Mouse (Mus musculus): ENCODE data around the gene Olfr930.

Olfr930 gene

DNA sequence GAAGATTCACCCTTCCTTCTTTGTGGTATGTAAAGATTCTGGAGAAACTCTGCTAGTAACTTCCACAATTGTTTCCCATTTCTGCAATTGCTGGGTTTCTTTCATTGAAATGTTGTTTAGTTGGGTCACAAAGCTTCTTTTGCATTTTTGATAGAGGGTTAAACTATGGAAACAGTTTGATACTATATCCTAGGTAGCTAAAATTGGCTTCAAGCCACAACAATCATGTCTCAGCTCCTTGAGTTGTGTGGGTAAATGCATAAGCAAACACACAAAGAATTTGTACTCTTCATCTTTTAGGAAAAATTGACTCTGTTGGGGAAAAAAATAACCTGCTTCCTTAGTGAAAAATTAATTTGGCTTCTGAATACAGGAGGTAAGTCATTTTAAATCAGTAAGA lies at the start of gene Olfr930:
Gene Olfr930, plus strand, starts transcription at position 301 of the 400 bp plus-strand sequence.
- DNase-seq (ENCODE audit: low read depth, low spot score) = no peak

DNA sequence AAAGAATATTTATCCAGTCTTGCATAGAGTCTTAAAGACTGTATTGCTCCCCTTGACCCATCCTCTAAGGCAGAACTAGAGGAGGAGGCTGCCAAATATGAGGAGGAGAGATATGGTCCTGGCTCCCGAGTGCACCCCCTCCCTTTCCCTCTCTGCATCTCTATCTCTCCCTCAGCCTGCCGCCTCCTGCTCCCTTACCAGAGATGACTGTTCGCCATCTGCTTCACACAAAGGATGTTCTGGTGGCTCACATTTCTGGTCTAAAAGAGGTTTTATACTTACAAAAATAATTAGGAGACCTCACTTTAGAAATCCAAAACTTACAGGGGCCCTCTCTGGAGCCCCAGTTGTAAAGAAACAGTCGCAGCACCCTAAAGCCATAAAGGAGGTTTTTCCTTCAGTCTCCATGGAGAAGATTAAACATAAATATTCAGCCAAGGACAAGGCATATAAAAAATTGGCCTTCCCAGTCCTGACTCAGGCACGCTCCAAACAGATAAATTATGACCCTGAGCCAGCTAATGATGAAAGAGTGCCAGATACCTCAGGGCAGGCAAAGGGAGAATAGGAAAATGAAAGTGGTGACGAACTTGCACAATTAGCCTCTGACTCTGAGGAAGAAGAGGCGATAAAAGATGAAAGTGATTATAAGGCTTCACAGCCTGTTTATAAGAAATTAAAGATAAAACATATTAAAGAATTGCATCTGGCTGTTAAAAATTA lies 24.0 kb downstream of the Olfr930 start:
- DNase-seq (ENCODE audit: low read depth, low spot score) = no peak

DNA sequence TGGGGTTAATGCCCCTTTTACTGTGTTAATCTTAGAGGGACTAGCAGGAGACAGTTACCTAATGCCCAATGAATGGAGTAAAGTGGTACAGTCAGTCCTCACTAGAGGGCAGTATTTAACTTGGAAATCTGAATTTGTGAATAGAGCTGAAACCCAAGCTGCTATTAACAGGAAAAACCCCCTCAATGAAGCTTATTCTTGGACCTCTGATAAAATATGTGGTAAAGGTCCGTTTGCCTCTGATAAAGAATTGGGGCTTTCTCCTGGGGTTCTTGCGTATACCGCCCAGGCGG lies 24.5 kb downstream of the Olfr930 start:
- peak; percentile 54 for DNase-seq (ENCODE audit: low read depth, low spot score)

GRCm38 (mm10) chr9:38972013-38972412 lies 42.4 kb downstream of the Olfr930 start, which contains the start of gene Olfr933:
TSS of gene Olfr933 (plus strand) at chr9:38972313.
- no peak for DNase-seq (ENCODE audit: low read depth, low spot score)
